Mouse (Mus musculus): Measurements from ENCODE around the gene Kcna7.

DNA sequence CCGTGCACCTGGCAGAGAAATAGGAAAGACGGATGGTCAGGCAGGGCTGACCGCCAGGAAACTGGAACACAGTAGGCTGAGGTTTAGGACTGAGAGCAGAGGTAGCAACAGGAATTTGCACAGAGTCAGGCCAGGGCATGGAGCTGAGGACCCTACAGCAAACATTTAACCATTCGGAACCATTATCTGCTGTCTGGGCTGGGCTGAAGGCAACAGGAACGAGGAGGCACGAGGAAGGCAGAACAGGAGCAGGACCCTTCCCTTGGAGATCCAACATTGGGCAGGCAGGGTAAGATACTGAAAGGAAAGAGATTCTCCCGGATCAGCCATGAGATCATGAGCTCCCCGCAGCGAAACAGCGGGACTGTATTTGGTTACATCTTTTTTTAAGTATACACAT, 2.4 kb downstream of the Kcna7 start:
- TF ChIP-seq CTCF (IDR thresholded peaks at IDR 0.05; ENCODE audit: borderline replicate concordance, extremely low read depth, insufficient read depth, insufficient read length), result no peak
- TF ChIP-seq POLR2A (IDR thresholded peaks at IDR 0.05; ENCODE audit: borderline replicate concordance, extremely low read depth, insufficient read depth, insufficient read length, poor library complexity, severe bottlenecking), result no peak
